Mouse (Mus musculus) activated CD4-positive, CD25-positive, alpha-beta regulatory T cell, adult 4 months (primary cell): ENCODE data around the gene Hist1h2bn. TPM values are rescaled to one million over a fixed set of nuclear protein-coding genes. Genes with fewer than 3 reads are reported as not detected.
"Not testable (repeated sequence)": the region's sequence is repeated elsewhere in the genome, so short reads cannot be mapped to it uniquely, and the experiment has no call there.

Experiments
- ATAC-seq: one replicate; pipeline ENCODE4 v1.8.0; 2017
- polyA plus RNA-seq, 2 experiments: library from polyadenylated mRNA; unstranded; fragments of 100-300 nt; shearing (Covaris generic); gene quantifications; one replicate each; pipeline ENCODE4 v1.2.1; 2017

The Hist1h2bn gene
- polyA plus RNA-seq, 2 experiments from 2014 or later, result 3.3 to 5.0 TPM

- not testable (repeated sequence) for ATAC-seq
Measured at GRCm38 (mm10) chr13:21782361-21783254, 28.7 kb downstream of the Hist1h2bn start.

GRCm38 (mm10) chr13:21783255-21783617, 29.3 kb downstream of the Hist1h2bn start, which contains the start of gene Hist1h3i:
Gene Hist1h3i, minus strand, starts transcription at chr13:21783370.
- peak; percentile 51 for ATAC-seq

GRCm38 (mm10) chr13:21783734-21784161, 29.8 kb downstream of the Hist1h2bn start:
- ATAC-seq, result no peak

- ATAC-seq, result no peak
Measured at GRCm38 (mm10) chr13:21784311-21784710, 30.4 kb downstream of the Hist1h2bn start.

- ATAC-seq, result no peak
Measured at GRCm38 (mm10) chr13:21786189-21786898, 32.4 kb downstream of the Hist1h2bn start.

- ATAC-seq, result peak; percentile 88
Measured at GRCm38 (mm10) chr13:21786899-21787629, 33.1 kb downstream of the Hist1h2bn start, which contains the start of the genes Hist1h2an and Hist1h2bp. Gene Hist1h2an, minus strand, starts transcription at chr13:21787218. Gene Hist1h2bp, plus strand, starts transcription at chr13:21787461.

- no peak for ATAC-seq
Measured at GRCm38 (mm10) chr13:21787760-21788593, 34.1 kb downstream of the Hist1h2bn start.

GRCm38 (mm10) chr13:21789925-21790324, 36.0 kb downstream of the Hist1h2bn start:
- no peak for ATAC-seq

- ATAC-seq, result no peak
Measured at GRCm38 (mm10) chr13:21790601-21791283, 36.8 kb downstream of the Hist1h2bn start.

GRCm38 (mm10) chr13:21795584-21795983, 41.7 kb downstream of the Hist1h2bn start:
- no peak for ATAC-seq

- ATAC-seq, result not testable (repeated sequence)
Measured at GRCm38 (mm10) chr13:21797163-21797562, 43.2 kb downstream of the Hist1h2bn start.

- peak; percentile 76 for ATAC-seq
Measured at GRCm38 (mm10) chr13:21803058-21803457, 49.1 kb downstream of the Hist1h2bn start.

Other genes starting within 250 kb of the Hist1h2bn start
- gene Zkscan8, start 223.0 kb upstream of the Hist1h2bn start, polyA plus RNA-seq, result 10 to 100 TPM in 1 of 2 experiments, 1 to 10 TPM in 1; 5.0 to 10.1 TPM
- gene Olfr1366, start 211.3 kb upstream of the Hist1h2bn start, polyA plus RNA-seq, result not detected
- gene Olfr1535, start 194.2 kb upstream of the Hist1h2bn start, polyA plus RNA-seq, result under 1 TPM in 1 of 2 experiments, not detected in 1; 0.40 TPM
- not detected for gene Olfr1364, start 172.4 kb upstream of the Hist1h2bn start, polyA plus RNA-seq
- gene Olfr1362, start 140.1 kb upstream of the Hist1h2bn start, polyA plus RNA-seq, result not detected
- not detected for gene Olfr11, start 111.6 kb upstream of the Hist1h2bn start, polyA plus RNA-seq
- not detected for gene Olfr1361, start 90.7 kb upstream of the Hist1h2bn start, polyA plus RNA-seq
- not detected for gene Olfr1360, start 76.7 kb upstream of the Hist1h2bn start, polyA plus RNA-seq
- gene Olfr1359, start 56.0 kb upstream of the Hist1h2bn start, polyA plus RNA-seq, result not detected
- gene Hist1h2bl, start 38.0 kb upstream of the Hist1h2bn start, polyA plus RNA-seq, result 1 to 10 TPM in 1 of 2 experiments, not detected in 1; 1.2 TPM
- gene Hist1h2ai, start 37.7 kb upstream of the Hist1h2bn start, polyA plus RNA-seq, result 1 to 10 TPM in 1 of 2 experiments, not detected in 1; 5.1 TPM
- gene Hist1h3h, start 36.5 kb upstream of the Hist1h2bn start, polyA plus RNA-seq, result 1 to 10 TPM in 1 of 2 experiments, not detected in 1; 6.0 TPM
- 1 to 10 TPM; 2.4 to 2.8 TPM for gene Hist1h2bm, start 32.1 kb upstream of the Hist1h2bn start, polyA plus RNA-seq
- gene Hist1h4j, start 19.1 kb upstream of the Hist1h2bn start, polyA plus RNA-seq, result under 1 TPM in 1 of 2 experiments, not detected in 1; 0.61 TPM
- 1 to 10 TPM; 4.8 to 6.3 TPM for gene Hist1h4k, start 3.6 kb upstream of the Hist1h2bn start, polyA plus RNA-seq
- gene Hist1h2ak, start 296 bp upstream of the Hist1h2bn start, polyA plus RNA-seq, result 1 to 10 TPM; 2.5 to 3.5 TPM
- gene Hist1h1b, start 26.5 kb downstream of the Hist1h2bn start, polyA plus RNA-seq, result 10 to 100 TPM; 28.3 to 35.3 TPM
- 1 to 10 TPM in 1 of 2 experiments, not detected in 1; 3.8 TPM for gene Hist1h3i, start 29.2 kb downstream of the Hist1h2bn start, polyA plus RNA-seq
- 10 to 100 TPM in 1 of 2 experiments, 1 to 10 TPM in 1; 2.0 to 11.5 TPM for gene Hist1h2an, start 33.1 kb downstream of the Hist1h2bn start, polyA plus RNA-seq
- not detected for gene Hist1h2bp, start 33.3 kb downstream of the Hist1h2bn start, polyA plus RNA-seq
- 1 to 10 TPM; 4.2 to 9.2 TPM for gene Hist1h2bq, start 56.1 kb downstream of the Hist1h2bn start, polyA plus RNA-seq
- 1 to 10 TPM in 1 of 2 experiments, not detected in 1; 2.4 TPM for gene Hist1h2ao, start 56.3 kb downstream of the Hist1h2bn start, polyA plus RNA-seq
- gene Hist1h4m, start 57.6 kb downstream of the Hist1h2bn start, polyA plus RNA-seq, result 1 to 10 TPM in 1 of 2 experiments, not detected in 1; 6.5 TPM
- gene Hist1h4n, start 78.1 kb downstream of the Hist1h2bn start, polyA plus RNA-seq, result 10 to 100 TPM in 1 of 2 experiments, not detected in 1; 15.9 TPM
- 100 to 1,000 TPM; 214 to 439 TPM for gene Hist1h2ap, start 79.4 kb downstream of the Hist1h2bn start, polyA plus RNA-seq
- 1 to 10 TPM; 4.0 to 9.2 TPM for gene Hist1h2br, start 79.6 kb downstream of the Hist1h2bn start, polyA plus RNA-seq
- gene Zfp184, start 191.0 kb downstream of the Hist1h2bn start, polyA plus RNA-seq, result not detected
- gene Pom121l2, start 227.1 kb downstream of the Hist1h2bn start, polyA plus RNA-seq, result not detected